Mouse (Mus musculus): Measurements from ENCODE around the gene Lrp3.

DNA sequence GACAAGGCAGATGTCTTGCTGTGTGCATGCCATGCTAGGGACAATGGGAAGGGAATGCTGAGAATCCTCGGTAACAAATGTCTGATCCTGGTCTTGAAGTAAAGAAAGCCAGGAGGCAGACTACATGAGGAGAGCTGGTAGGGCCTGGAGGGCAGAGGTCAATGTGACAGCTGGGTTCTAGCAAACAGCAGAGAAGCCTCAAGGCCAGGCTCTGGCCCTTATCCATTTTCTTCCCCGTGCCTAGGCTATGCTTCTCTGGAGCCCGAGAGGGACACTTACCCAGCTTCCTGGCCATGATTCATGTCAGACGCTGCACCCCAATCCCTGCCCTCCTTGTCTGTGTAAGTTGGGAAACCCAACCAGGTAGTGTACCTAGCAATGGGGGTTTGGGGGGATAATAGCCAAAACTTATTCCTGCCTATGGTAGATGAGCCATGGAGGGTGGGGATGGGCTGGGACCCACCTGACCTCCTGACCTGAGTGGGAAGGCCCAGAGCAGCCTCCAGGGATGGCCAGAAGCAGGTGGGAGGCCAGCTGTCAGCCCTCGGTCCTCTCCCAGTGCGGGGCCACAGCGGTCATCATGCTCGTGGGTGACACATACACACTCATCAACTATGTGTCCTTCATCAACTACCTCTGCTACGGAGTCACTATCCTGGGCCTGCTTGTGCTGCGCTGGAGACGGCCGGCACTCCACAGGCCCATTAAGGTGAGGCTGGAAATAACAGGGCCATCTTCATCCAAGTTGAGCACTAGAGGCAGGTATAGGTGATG lies 16.1 kb downstream of the Lrp3 start:
- TF ChIP-seq CTCF (IDR thresholded peaks at IDR 0.05; ENCODE audit: borderline replicate concordance, insufficient read depth, low read length) (no peak), POLR2A (IDR thresholded peaks at IDR 0.05; ENCODE audit: low read depth, low read length) (no peak)

Data from embryonic fibroblast, embryonic 13.5 days (primary cell).